Mouse (Mus musculus) erythroblast, embryonic 14.5 days (primary cell): ENCODE measurements at regions not wholly inside any gene's neighbourhood (a gene's known extent, or its start where the extent isn't known, plus 50 kb on each side); places are given as distances from the start of the nearest gene placed in this dataset.

Experiments
- GATA1 ChIP-seq: IDR thresholded peaks from 2 replicates; pipeline ENCODE4 v1.6.1; 2012; ENCODE audit warnings: low read length, inconsistent platforms, mixed read lengths
- TAL1 ChIP-seq: IDR thresholded peaks from 3 replicates; pipeline ENCODE4 v1.6.1; 2012; ENCODE audit warnings: low read length, inconsistent platforms, mixed read lengths

DNA sequence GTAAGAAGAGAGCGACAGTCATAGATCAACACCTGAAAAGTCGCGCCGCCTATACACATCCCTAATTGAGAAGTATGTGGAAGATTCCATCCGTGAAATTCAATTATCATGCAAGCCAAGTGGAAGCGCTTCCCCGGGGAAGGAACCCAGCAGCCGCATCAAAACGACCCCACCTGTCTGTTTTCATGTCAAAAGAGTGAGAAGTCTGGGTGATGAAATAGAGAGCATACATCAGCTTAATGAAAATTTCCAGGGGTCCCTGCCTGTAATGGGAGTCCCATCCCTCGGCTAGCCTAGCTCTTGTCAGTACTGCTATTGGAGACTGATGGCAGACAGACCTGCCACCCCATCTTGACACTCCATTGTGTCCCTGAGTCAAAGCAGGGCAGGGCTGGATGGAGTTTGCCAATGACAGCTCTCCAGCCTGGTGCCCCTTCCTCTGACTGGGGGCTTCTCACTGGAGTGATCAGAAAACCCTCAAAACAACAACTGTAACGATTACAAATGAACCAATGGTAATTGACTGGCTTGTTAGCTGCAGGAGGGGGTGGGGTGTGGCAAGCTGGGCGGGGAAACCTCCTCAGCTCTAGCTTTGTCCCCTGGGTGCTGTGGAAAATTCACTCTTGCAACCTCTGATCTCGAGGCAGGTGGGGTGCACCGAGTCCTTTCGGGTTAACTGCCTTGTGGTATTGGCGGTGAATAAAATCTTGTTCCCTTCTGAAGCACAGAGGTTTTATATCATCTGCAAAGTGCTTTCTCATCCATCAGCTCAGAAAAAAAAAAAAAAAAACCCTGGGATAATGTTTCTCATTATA is 126.4 kb upstream of the Aldh1b1 start:
- TF ChIP-seq TAL1 = no peak
- no peak for TF ChIP-seq GATA1
